Mouse (Mus musculus) adrenal gland, postnatal 36 days (tissue): Measurements from ENCODE around the gene Ndst4. TPM values are rescaled to one million over a fixed set of nuclear protein-coding genes. Genes with fewer than 3 reads are reported as not detected.
A peak's percentile ranks its signal among the peaks of the same experiment; 100 is the strongest.

Experiments
- DNase-seq, 2 experiments: peaks; one replicate each; pipeline ENCODE4 v3.0.0; 2021; ENCODE audit warnings: mixed read lengths in 1 of 2
- total RNA-seq, 2 experiments: library from RNA; stranded (reverse); gene quantifications; 2 replicates each; pipeline ENCODE4 v1.2.3; 2021

Ndst4 gene
- total RNA-seq, 2 experiments from 2014 or later: not detected

DNA sequence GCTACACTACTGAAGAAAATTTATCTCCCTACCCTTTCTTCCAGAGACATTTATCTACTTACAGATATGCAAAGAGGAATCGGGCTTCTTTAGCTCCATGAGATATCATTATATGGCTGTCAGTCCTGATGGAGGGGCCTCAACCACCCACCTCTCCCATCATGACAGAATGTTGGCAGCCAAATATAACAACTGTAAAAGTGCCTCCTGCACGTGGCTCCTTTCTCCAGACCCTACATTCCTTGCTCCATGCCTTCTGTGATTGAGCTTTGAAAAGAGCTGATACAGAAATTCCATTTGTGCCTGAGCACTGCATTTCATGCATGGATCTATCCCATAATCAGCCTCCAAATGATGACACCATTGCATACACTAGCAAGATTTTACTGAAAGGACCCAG is 331.1 kb downstream of the Ndst4 start:
- DNase-seq: no peak

DNA sequence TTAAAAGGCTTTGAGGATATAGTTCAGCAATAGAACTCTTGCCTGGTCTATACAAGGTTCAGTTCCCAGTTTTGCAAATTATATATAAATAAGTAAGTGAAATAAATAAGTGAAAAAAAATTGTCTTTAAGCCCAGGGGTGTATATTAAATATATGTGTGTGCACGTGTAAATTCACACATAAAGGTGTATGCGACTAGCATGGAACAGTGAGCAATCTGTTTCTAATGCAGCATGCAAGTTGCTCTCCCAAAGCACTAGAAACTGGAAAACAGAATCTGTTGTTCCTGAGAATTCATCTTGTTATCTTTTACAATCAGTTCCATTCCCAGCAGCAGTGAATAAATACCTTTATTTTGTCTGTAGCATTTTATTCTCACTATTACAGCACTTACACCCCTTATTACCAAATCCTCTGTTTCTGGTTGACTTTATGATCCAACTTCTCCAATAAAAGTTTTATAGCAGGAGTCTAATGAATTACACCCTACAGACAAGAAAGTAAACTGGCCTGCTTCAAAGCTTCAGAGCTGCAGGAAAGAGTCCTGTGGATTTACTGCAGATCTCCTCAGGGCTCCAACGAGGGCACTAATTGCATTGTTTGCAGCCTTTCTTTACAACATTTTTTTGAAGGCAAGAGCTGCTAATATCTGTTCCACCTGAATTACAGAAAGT is 340.7 kb downstream of the Ndst4 start:
- no peak for DNase-seq

- no peak for DNase-seq
These were observed 341.2 kb downstream of the Ndst4 start for GRCm38 (mm10) chr3:125745142-125745496.

DNA sequence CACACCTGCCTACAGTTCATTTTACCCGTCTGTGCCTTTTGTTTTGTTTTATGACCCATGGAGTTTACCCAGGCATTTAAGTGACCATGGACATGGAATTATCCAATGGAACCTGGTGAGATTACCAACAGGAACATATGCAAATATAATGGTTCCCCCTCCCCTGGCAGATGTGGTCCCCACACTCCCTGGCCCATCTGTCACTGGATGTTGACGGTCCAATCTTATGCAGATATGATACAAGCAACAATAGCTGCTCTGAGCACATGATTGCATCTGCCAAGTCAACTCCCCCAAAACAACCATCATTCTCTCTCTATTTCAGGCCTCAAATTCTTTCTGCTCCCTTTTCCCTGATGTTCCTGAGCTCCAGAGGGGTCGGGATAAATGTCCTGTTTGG is 342.5 kb downstream of the Ndst4 start:
- DNase-seq: no peak

- peak in 1 of 2 experiments; percentile 7 for DNase-seq
These were observed 353.0 kb downstream of the Ndst4 start for GRCm38 (mm10) chr3:125756911-125757310.

DNA sequence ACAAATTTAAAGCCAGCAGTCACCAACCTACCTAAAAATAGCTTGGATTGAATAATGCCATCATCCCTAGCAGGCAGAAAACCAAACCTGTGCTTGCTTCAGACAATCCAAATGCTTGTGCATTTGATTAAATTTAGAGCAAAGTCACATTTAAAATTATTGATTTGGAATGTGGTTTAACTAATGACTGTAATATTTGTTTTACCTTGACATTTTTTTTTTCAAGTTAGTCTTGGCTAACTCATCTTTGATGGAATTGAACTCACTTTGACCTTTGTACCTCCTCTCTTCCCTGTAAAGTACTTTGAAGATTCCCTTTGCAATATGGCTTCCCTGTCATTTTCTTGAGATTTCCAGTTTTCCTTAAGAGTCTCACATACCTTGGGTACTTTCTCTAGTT is 356.8 kb downstream of the Ndst4 start:
- no peak for DNase-seq
